Mouse (Mus musculus) stomach, embryonic 14.5 days (tissue): ENCODE results near the gene Myo1e. TPM values are rescaled to one million over a fixed set of nuclear protein-coding genes. Genes with fewer than 3 reads are reported as not detected.

ENCODE experiments used
- ATAC-seq: fragments of 200-750 bp; cut with Nextera tagmentation; 2 replicates; pipeline ENCODE4 v1.8.0; 2017; ENCODE audit warnings: low read depth, moderate TSS enrichment; ENCODE audit not compliant: insufficient number of reproducible peaks, insufficient read depth, low FRiP score
- H3K27ac ChIP-seq: fragments of 300-500 bp; sonication (generic); 2 replicates; pipeline ENCODE4 v1.5.1; 2014; ENCODE audit warnings: mild to moderate bottlenecking, low read length, moderate library complexity, mixed read lengths
- H3K27me3 ChIP-seq: fragments of 300-500 bp; sonication (generic); 2 replicates; pipeline ENCODE4 v1.6.1; 2014; ENCODE audit warnings: low read length, control low read depth, mixed read lengths; ENCODE audit not compliant: control insufficient read depth, insufficient read depth
- H3K36me3 ChIP-seq: fragments of 300-500 bp; sonication (generic); 2 replicates; pipeline ENCODE4 v1.6.1; 2014; ENCODE audit warnings: mild to moderate bottlenecking, control low read depth, low read length, moderate library complexity, mixed read lengths; ENCODE audit not compliant: control insufficient read depth, insufficient read depth
- H3K4me1 ChIP-seq: fragments of 300-500 bp; sonication (generic); 2 replicates; pipeline ENCODE4 v1.6.1; 2014; ENCODE audit warnings: low read length, control low read depth, mixed read lengths; ENCODE audit not compliant: control insufficient read depth, insufficient read depth
- H3K4me2 ChIP-seq: fragments of 300-500 bp; sonication (generic); replicated peaks from 2 replicates; pipeline ENCODE4 v1.6.1; 2014; ENCODE audit warnings: low read depth, low read length, control low read depth
- H3K4me3 ChIP-seq: fragments of 300-500 bp; sonication (generic); 2 replicates; pipeline ENCODE4 v1.5.1; 2014; ENCODE audit warnings: low read depth, low read length, control low read depth
- H3K9ac ChIP-seq: fragments of 300-500 bp; sonication (generic); replicated peaks from 2 replicates; pipeline ENCODE4 v1.6.1; 2014; ENCODE audit warnings: low read depth, mild to moderate bottlenecking, control low read depth, low read length, moderate library complexity, mixed read lengths
- H3K9me3 ChIP-seq: fragments of 300-500 bp; sonication (generic); 2 replicates; pipeline ENCODE4 v1.6.1; 2016; ENCODE audit warnings: low read depth, low read length, control low read depth; ENCODE audit not compliant: control insufficient read depth
- WGBS: fragments of 180-500 bp; shearing (Covaris S2); extraction: QIAGEN DNeasy Blood & Tissue Kit; methylation state at CpG from one replicate; pipeline ENCODE4 v1.1.7; 2014; 5-methylcytosine and 5-hydroxymethylcytosine counted together
- polyA plus RNA-seq: library from polyadenylated mRNA; unstranded; fragments of >200 nt; fragmentation: Nextera tagmentation; extraction: Ambion mirVana; gene quantifications from 2 replicates; pipeline ENCODE4 v1.2.1, GENCODE M21; 2014

Gene Myo1e
- polyA plus RNA-seq, 1 experiment from 2014 or later, result 23.2 TPM

GRCm38 (mm10) chr9:70315130-70315529 lies 108.0 kb downstream of the Myo1e start:
- Histone ChIP-seq H3K27ac (no peak overlapping the region), H3K9ac (no peak overlapping the region), H3K4me2 (no peak overlapping the region), H3K9me3 (no peaks in the 10 kb centered on the region), H3K4me1 (no peaks in the 10 kb centered on the region), H3K4me3 (no peak overlapping the region), H3K36me3 (no peaks in the 10 kb centered on the region; the same call in 1 of the 2 replicates), H3K27me3 (no peaks in the 10 kb centered on the region)
- no peak for ATAC-seq
- WGBS, result 53% methylated on average over 4 of the region's 4 CpGs

GRCm38 (mm10) chr9:70318601-70319000 lies 111.5 kb downstream of the Myo1e start:
- H3K36me3 ChIP-seq, result no peaks in the 10 kb centered on the region; the same call in 1 of the 2 replicates
- H3K27ac ChIP-seq, result no peak overlapping the region
- H3K4me2 ChIP-seq, result no peak overlapping the region
- no peak overlapping the region for H3K4me3 ChIP-seq
- H3K4me1 ChIP-seq, result no peaks in the 10 kb centered on the region
- ATAC-seq, result no peak
- H3K9me3 ChIP-seq, result no peaks in the 10 kb centered on the region
- H3K9ac ChIP-seq, result no peak overlapping the region
- no peaks in the 10 kb centered on the region for H3K27me3 ChIP-seq
- 63% methylated on average over 3 of the region's 3 CpGs for WGBS

- Histone ChIP-seq H3K9me3 (no peaks in the 10 kb centered on the region), H3K4me3 (no peak overlapping the region), H3K27ac (no peak overlapping the region), H3K9ac (no peak overlapping the region), H3K27me3 (no peaks in the 10 kb centered on the region), H3K4me1 (no peaks in the 10 kb centered on the region), H3K36me3 (peaks cover 2% of the 10 kb centered on the region; the same call in 1 of the 2 replicates), H3K4me2 (no peak overlapping the region)
- WGBS, result 81% methylated on average over 4 of the region's 4 CpGs
- ATAC-seq, result no peak
Measured at GRCm38 (mm10) chr9:70324336-70324735, 117.2 kb downstream of the Myo1e start.

- Histone ChIP-seq H3K4me2 (no peak overlapping the region), H3K4me3 (no peak overlapping the region), H3K9ac (no peak overlapping the region), H3K9me3 (no peaks in the 10 kb centered on the region), H3K4me1 (no peaks in the 10 kb centered on the region), H3K36me3 (peaks cover 6% of the 10 kb centered on the region; the same call in 1 of the 2 replicates), H3K27me3 (no peaks in the 10 kb centered on the region), H3K27ac (no peak overlapping the region)
- no peak for ATAC-seq
- 42% methylated on average over 8 of the region's 8 CpGs for WGBS
Measured at GRCm38 (mm10) chr9:70325880-70326595, 118.9 kb downstream of the Myo1e start.

GRCm38 (mm10) chr9:70328193-70328841 lies 121.2 kb downstream of the Myo1e start:
- H3K27ac ChIP-seq, result no peak overlapping the region
- peaks cover 6% of the 10 kb centered on the region; the same call in 1 of the 2 replicates for H3K36me3 ChIP-seq
- H3K4me2 ChIP-seq, result no peak overlapping the region
- no peak overlapping the region for H3K4me3 ChIP-seq
- H3K4me1 ChIP-seq, result no peaks in the 10 kb centered on the region
- WGBS, result 70% methylated on average over 5 of the region's 5 CpGs
- H3K9me3 ChIP-seq, result no peaks in the 10 kb centered on the region
- no peak overlapping the region for H3K9ac ChIP-seq
- no peaks in the 10 kb centered on the region for H3K27me3 ChIP-seq
- no peak for ATAC-seq

GRCm38 (mm10) chr9:70331727-70332335 lies 124.7 kb downstream of the Myo1e start:
- H3K4me2 ChIP-seq, result no peak overlapping the region
- H3K9ac ChIP-seq, result no peak overlapping the region
- ATAC-seq, result no peak
- no peak overlapping the region for H3K4me3 ChIP-seq
- H3K27ac ChIP-seq, result no peak overlapping the region
- 60% methylated on average over 11 of the region's 11 CpGs for WGBS
- H3K4me1 ChIP-seq, result no peaks in the 10 kb centered on the region
- H3K27me3 ChIP-seq, result no peaks in the 10 kb centered on the region
- H3K36me3 ChIP-seq, result peaks cover 4% of the 10 kb centered on the region; the same call in 1 of the 2 replicates
- H3K9me3 ChIP-seq, result no peaks in the 10 kb centered on the region

GRCm38 (mm10) chr9:70338391-70338790 lies 131.2 kb downstream of the Myo1e start:
- 87% methylated on average over 7 of the region's 7 CpGs for WGBS
- Histone ChIP-seq H3K9ac (no peak overlapping the region), H3K4me1 (no peaks in the 10 kb centered on the region), H3K9me3 (no peaks in the 10 kb centered on the region), H3K27ac (no peak overlapping the region), H3K4me3 (no peak overlapping the region), H3K36me3 (peaks cover 14% of the 10 kb centered on the region), H3K4me2 (no peak overlapping the region), H3K27me3 (no peaks in the 10 kb centered on the region)
- no peak for ATAC-seq

GRCm38 (mm10) chr9:70338894-70339293 lies 131.7 kb downstream of the Myo1e start:
- H3K4me1 ChIP-seq, result no peaks in the 10 kb centered on the region
- no peak for ATAC-seq
- no peaks in the 10 kb centered on the region for H3K27me3 ChIP-seq
- no peak overlapping the region for H3K4me2 ChIP-seq
- H3K4me3 ChIP-seq, result no peak overlapping the region
- H3K27ac ChIP-seq, result no peak overlapping the region
- H3K9me3 ChIP-seq, result no peaks in the 10 kb centered on the region
- H3K36me3 ChIP-seq, result peaks cover 17% of the 10 kb centered on the region
- no peak overlapping the region for H3K9ac ChIP-seq
